Mouse (Mus musculus): ENCODE results near the gene Zfp524.

DNA sequence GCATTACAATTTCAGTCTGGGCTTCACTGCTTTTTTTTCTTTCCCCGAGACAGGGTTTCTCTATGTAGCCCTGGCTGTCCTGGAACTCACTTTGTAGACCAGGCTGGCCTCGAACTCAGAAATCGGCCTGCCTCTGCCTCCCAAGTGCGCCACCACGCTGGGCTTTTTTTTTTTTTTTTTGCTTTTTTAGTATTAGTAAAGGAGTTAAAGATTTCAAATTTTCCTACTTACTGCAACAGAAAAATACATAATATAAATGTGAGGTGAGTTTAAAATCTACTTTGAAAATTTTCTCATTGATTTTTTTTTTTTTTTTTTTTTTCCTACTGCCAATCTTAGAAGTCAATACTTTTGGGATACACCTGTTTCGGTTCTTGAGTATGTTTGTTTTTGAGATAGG is 50.7 kb downstream of the Zfp524 start:
- TF ChIP-seq CTCF (IDR thresholded peaks at IDR 0.05; ENCODE audit: low read depth, low read length) (no peak), TAL1 (conservative IDR thresholded peaks at IDR 0.05; ENCODE audit: low read depth, low read length) (no peak), POLR2AphosphoS5 (IDR thresholded peaks at IDR 0.05; ENCODE audit: insufficient replicate concordance, low read depth, low read length) (no peak), GATA2 (IDR thresholded peaks at IDR 0.05; ENCODE audit: borderline replicate concordance, low read depth, low read length) (no peak), GATA1 (IDR thresholded peaks at IDR 0.05; ENCODE audit: borderline replicate concordance, low read length) (no peak)
